Mouse (Mus musculus): ENCODE results near the gene Hhat. TPM values are rescaled to one million over a fixed set of nuclear protein-coding genes. Genes with fewer than 3 reads are reported as not detected.

The Hhat gene
- total and polyA plus RNA-seq, 3 experiments, result 0.21 to 1.2 (median 1.1) TPM

DNA sequence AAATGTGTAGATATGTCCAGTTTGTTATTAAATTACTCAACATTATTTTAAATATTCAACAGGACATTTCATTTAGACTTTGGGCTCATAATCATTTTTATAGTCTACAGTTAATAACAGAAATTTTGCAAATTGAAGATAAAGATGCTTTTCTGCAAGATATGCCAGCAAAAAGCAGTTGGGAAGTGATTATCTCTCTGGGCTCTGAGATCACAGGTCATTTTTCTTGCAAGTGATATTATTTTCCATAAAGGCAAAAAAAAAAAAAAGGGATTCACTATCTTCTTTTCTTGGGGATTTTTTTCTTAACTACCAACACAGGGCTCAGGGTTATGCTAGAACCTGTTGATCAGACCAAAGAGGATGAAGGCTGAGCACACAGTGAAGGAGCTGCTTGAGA lies 238.0 kb downstream of the Hhat start:
- TF ChIP-seq MXI1 (IDR thresholded peaks at IDR 0.05; ENCODE audit: low read depth, low read length), result no peak
- TF ChIP-seq GABPA (IDR thresholded peaks at IDR 0.05; ENCODE audit: insufficient replicate concordance, low read depth, low read length), result no peak
- no peak for TF ChIP-seq RCOR1 (conservative IDR thresholded peaks at IDR 0.05; ENCODE audit: low read depth, low read length)
- no peak for TF ChIP-seq EP300 (IDR thresholded peaks at IDR 0.05; ENCODE audit: low read length)
- TF ChIP-seq SMC3 (IDR thresholded peaks at IDR 0.05; ENCODE audit: low read depth, low read length), result no peak
- no peak for TF ChIP-seq RAD21 (IDR thresholded peaks at IDR 0.05; ENCODE audit: low read depth, low read length)
- no peak for TF ChIP-seq JUN (IDR thresholded peaks at IDR 0.05; ENCODE audit: insufficient read depth, low read depth, low read length)
- TF ChIP-seq MAZ (IDR thresholded peaks at IDR 0.05; ENCODE audit: low read depth, low read length), result no peak
- no peak for TF ChIP-seq HCFC1 (IDR thresholded peaks at IDR 0.05; ENCODE audit: low read depth, low read length)
- no peak for TF ChIP-seq ZNF384 (IDR thresholded peaks at IDR 0.05; ENCODE audit: low read depth, low read length)
- TF ChIP-seq KAT2A (IDR thresholded peaks at IDR 0.05; ENCODE audit: insufficient replicate concordance, low read length), result no peak
- no peak for TF ChIP-seq ELF1 (IDR thresholded peaks at IDR 0.05; ENCODE audit: low read depth, low read length)
- TF ChIP-seq IRF4 (IDR thresholded peaks at IDR 0.05; ENCODE audit: low read depth, low read length), result no peak
- no peak for TF ChIP-seq NRF1 (IDR thresholded peaks at IDR 0.05; ENCODE audit: low read depth, low read length)
- TF ChIP-seq ZKSCAN1 (IDR thresholded peaks at IDR 0.05; ENCODE audit: borderline replicate concordance, low read depth, low read length), result no peak
- TF ChIP-seq CHD1 (IDR thresholded peaks at IDR 0.05; ENCODE audit: low read depth, low read length), result no peak
- no peak for TF ChIP-seq CTCF (conservative IDR thresholded peaks at IDR 0.05 in 1 of 2, IDR thresholded peaks at IDR 0.05 in 1 of 2; ENCODE audit: low read depth in 2 of 2, low read length in 2 of 2)
- H3K79me2 ChIP-seq (replicated peaks; ENCODE audit: control insufficient read depth, extremely low read depth, insufficient read depth, poor library complexity, severe bottlenecking), result no peaks in the 10 kb centered on the region
- in situ Hi-C loops (cut with MboI; ENCODE audit: low pct_ligation_motif_present, low pct_unique_long_range_greater_than_20kb, low sequenced_read_pairs), result no loop called here
- H3K4me2 ChIP-seq (ENCODE audit: insufficient read depth, low read depth, poor library complexity, severe bottlenecking), result no peak overlapping the region
- no peak overlapping the region for H3K9ac ChIP-seq (ENCODE audit: insufficient read depth, low read depth)
- no peak overlapping the region for H3K4me3 ChIP-seq (replicated peaks in 1 of 3; ENCODE audit: low read depth in 2 of 3, low read length in 2 of 3, poor library complexity in 1 of 3)
- dilution Hi-C loops (cut with MboI; ENCODE audit: extremely low pct_ligation_motif_present, extremely low pct_unique_long_range_greater_than_20kb, low sequenced_read_pairs), result no loop called here
- H3K27me3 ChIP-seq (replicated peaks), result peaks cover 4% of the 10 kb centered on the region
- DNase-seq (ENCODE audit: extremely low read depth), result no peak
- H3K36me3 ChIP-seq (replicated peaks in 1 of 2; ENCODE audit: control insufficient read depth in 1 of 2, insufficient read depth in 1 of 2, low read length in 1 of 2), result no peaks in the 10 kb centered on the region
- H3K27ac ChIP-seq (ENCODE audit: insufficient read depth, low read depth), result no peak overlapping the region
- peaks cover 0 to 11% of the 10 kb centered on the region in 2 experiments; a peak in 2 of 4 replicates for H3K4me1 ChIP-seq (ENCODE audit: control insufficient read depth in 1 of 2, insufficient read depth in 2 of 2)
- no peaks in the 10 kb centered on the region for H3K9me3 ChIP-seq (replicated peaks; ENCODE audit: low read length)

DNA sequence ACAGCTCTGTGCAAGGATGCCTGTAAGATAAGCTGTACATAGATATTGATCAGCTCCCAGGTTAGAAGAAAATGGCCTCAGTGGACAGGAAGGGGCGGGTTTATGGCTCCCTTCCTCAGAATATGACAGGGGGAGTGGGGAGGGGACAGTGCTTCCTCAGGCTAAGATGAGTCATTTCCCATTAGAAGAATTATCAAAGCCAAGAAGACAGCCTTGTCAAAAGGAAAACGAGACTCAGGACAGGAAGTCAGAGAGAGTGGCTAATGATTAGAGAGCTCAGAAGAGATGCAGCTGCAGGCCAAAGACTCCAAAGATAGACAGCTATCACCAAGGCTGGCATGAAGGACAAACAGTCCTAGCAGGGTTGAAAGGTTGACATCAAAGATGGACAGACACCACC lies 238.8 kb downstream of the Hhat start:
- H3K27me3 ChIP-seq (replicated peaks), result peaks cover 5% of the 10 kb centered on the region
- in situ Hi-C loops (cut with MboI; ENCODE audit: low pct_ligation_motif_present, low pct_unique_long_range_greater_than_20kb, low sequenced_read_pairs), result no loop called here
- H3K4me3 ChIP-seq (replicated peaks in 1 of 3; ENCODE audit: low read depth in 2 of 3, low read length in 2 of 3, poor library complexity in 1 of 3), result no peak overlapping the region
- peaks cover 0 to 9% of the 10 kb centered on the region in 2 experiments; a peak in 2 of 4 replicates for H3K4me1 ChIP-seq (ENCODE audit: control insufficient read depth in 1 of 2, insufficient read depth in 2 of 2)
- H3K79me2 ChIP-seq (replicated peaks; ENCODE audit: control insufficient read depth, extremely low read depth, insufficient read depth, poor library complexity, severe bottlenecking), result no peaks in the 10 kb centered on the region
- no peak for TF ChIP-seq MYC (IDR thresholded peaks at IDR 0.05; ENCODE audit: low read depth, low read length)
- no peak for TF ChIP-seq CHD2 (IDR thresholded peaks at IDR 0.05; ENCODE audit: low read length)
- no peak for TF ChIP-seq NRF1 (IDR thresholded peaks at IDR 0.05; ENCODE audit: low read depth, low read length)
- TF ChIP-seq USF2 (conservative IDR thresholded peaks at IDR 0.05; ENCODE audit: low read depth, low read length), result no peak
- TF ChIP-seq KAT2A (IDR thresholded peaks at IDR 0.05; ENCODE audit: insufficient replicate concordance, low read length), result no peak
- no peak for TF ChIP-seq CHD1 (IDR thresholded peaks at IDR 0.05; ENCODE audit: low read depth, low read length)
- no peak for TF ChIP-seq MAFK (IDR thresholded peaks at IDR 0.05; ENCODE audit: insufficient replicate concordance, low read length)
- TF ChIP-seq ZNF384 (IDR thresholded peaks at IDR 0.05; ENCODE audit: low read depth, low read length), result no peak
- no peak for TF ChIP-seq TCF12 (IDR thresholded peaks at IDR 0.05; ENCODE audit: low read depth, low read length)
- no peak for TF ChIP-seq TBP (conservative IDR thresholded peaks at IDR 0.05; ENCODE audit: low read depth, low read length)
- dilution Hi-C loops (cut with MboI; ENCODE audit: extremely low pct_ligation_motif_present, extremely low pct_unique_long_range_greater_than_20kb, low sequenced_read_pairs), result no loop called here
- DNase-seq (ENCODE audit: extremely low read depth), result no peak
- H3K9ac ChIP-seq (ENCODE audit: insufficient read depth, low read depth), result no peak overlapping the region
- H3K9me3 ChIP-seq (replicated peaks; ENCODE audit: low read length), result no peaks in the 10 kb centered on the region
- no peaks in the 10 kb centered on the region for H3K36me3 ChIP-seq (replicated peaks in 1 of 2; ENCODE audit: control insufficient read depth in 1 of 2, insufficient read depth in 1 of 2, low read length in 1 of 2)
- H3K27ac ChIP-seq (ENCODE audit: insufficient read depth, low read depth), result no peak overlapping the region
- no peak overlapping the region for H3K4me2 ChIP-seq (ENCODE audit: insufficient read depth, low read depth, poor library complexity, severe bottlenecking)
